Comparison of ENCODE assay signal across 8 mouse cellular contexts in the genomic region with DNA sequence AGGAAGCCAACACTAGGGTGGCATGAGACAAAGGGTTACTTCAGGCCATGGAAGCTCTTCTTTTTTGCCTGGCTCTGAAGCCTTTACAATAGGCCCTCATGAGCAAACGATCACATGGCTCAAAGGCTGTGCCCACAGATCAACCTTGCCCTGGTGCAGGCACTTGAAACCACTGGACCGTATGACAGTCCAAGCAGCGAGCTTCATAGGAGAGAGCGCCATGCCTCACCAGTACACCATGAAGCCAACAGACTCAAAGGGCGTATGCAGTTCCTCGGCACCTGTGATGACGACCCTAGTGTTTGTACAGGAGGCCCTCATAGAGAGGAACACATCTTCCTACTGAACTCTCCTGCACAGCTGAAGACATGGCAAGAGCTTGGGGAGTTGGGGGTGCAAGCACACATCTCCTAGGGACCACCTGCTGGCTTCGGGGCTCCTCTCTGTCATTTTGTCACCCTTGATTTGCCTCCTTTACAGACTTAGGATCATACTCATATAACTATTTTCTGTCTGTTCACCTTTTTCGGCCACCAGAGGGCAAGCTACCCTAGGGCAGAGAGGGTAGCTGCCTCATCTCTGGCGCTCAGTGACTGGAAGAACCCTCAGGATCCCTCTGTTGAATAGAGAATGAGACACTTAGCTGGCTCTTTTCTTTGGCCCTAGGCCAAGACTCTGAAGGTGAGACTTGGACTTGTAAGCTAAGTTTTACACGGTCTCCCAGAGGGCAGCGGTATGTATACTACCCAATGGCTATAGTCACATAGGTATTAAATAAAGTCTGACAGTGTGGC.
DNase-seq lines count a peak whose midpoint lies in the region; ATAC-seq and TF ChIP-seq lines count a peak whose summit lies in the region.

No protein-coding gene starts in this region.

- H3K9me3 ChIP-seq in E14TG2a.4 (ENCODE audit: low read length), result no peaks in the 10 kb centered on the region
- H3K9me3 ChIP-seq in heart, embryonic 14.5 days (ENCODE audit: control insufficient read depth, low read length), result no peaks in the 10 kb centered on the region
- H3K9me3 ChIP-seq in kidney, embryonic 15.5 days (replicated peaks), result no peaks in the 10 kb centered on the region

- peaks cover 10% of the 10 kb centered on the region; the same call in 1 of the 2 replicates for H3K4me1 ChIP-seq in E14TG2a.4 (replicated peaks; ENCODE audit: low read depth, low read length)
- H3K4me1 ChIP-seq in heart, embryonic 14.5 days (ENCODE audit: control insufficient read depth in 2 of 2, insufficient read depth in 2 of 2, low read length in 2 of 2), result no peaks in the 10 kb centered on the region; a peak in 1 of 4 replicates
- peaks cover 19% of the 10 kb centered on the region for H3K4me1 ChIP-seq in kidney, embryonic 15.5 days

- peak; percentile 64 for DNase-seq in adipocyte (ENCODE audit: low spot score)
- peak; percentile 73 for DNase-seq in embryo, embryonic 10.5 days (ENCODE audit: low spot score)
- peak; percentile 61 for DNase-seq in lung, postnatal 25 days (ENCODE audit: low spot score)
- DNase-seq in retina, embryonic 14.5 days (ENCODE audit: low spot score), result peak; percentile 73

- peak; percentile 36; the same call in 1 of the 2 replicates for TF ChIP-seq CTCF in E14TG2a.4 (conservative IDR thresholded peaks at IDR 0.05; ENCODE audit: low read length)

- H3K4me3 ChIP-seq in E14TG2a.4 (replicated peaks; ENCODE audit: low read length), result no peak overlapping the region
- no peak overlapping the region for H3K4me3 ChIP-seq in heart, embryonic 14.5 days (ENCODE audit: control insufficient read depth in 1 of 2, insufficient read depth in 1 of 2, low read depth in 1 of 2, low read length in 2 of 2)
- H3K4me3 ChIP-seq in kidney, embryonic 15.5 days (replicated peaks), result no peak overlapping the region

- no peak overlapping the region for H3K27ac ChIP-seq in heart, embryonic 14.5 days (replicated peaks in 1 of 2; ENCODE audit: control insufficient read depth in 1 of 2, insufficient read depth in 1 of 2, low read depth in 2 of 2, low read length in 2 of 2)
- no peak overlapping the region for H3K27ac ChIP-seq in kidney, embryonic 15.5 days

- H3K27me3 ChIP-seq in E14TG2a.4 (ENCODE audit: insufficient read depth, low read length), result peaks cover 4% of the 10 kb centered on the region; the same call in 1 of the 2 replicates
- no peaks in the 10 kb centered on the region for H3K27me3 ChIP-seq in heart, embryonic 14.5 days (ENCODE audit: control insufficient read depth, insufficient read depth, low read length)
- H3K27me3 ChIP-seq in kidney, embryonic 15.5 days, result no peaks in the 10 kb centered on the region

- 73% methylated on average over 12 of the region's 12 CpGs for WGBS in heart, embryonic 14.5 days
- WGBS in kidney, embryonic 15.5 days, result 67% methylated on average over 12 of the region's 12 CpGs

- ATAC-seq in heart, embryonic 14.5 days (ENCODE audit: insufficient number of reproducible peaks, insufficient read depth, low FRiP score, low read depth), result peak; percentile 35; the same call in 1 of the 2 replicates
- ATAC-seq in kidney, embryonic 15.5 days (replicated peaks; ENCODE audit: low FRiP score), result peak; percentile 66
- no peak for ATAC-seq in erythroblast, adult 5-6 weeks (replicated peaks; ENCODE audit: low FRiP score, poor library complexity, severe bottlenecking)

- no peak overlapping the region for H3K4me2 ChIP-seq in heart, embryonic 14.5 days (ENCODE audit: low read length)
- H3K4me2 ChIP-seq in kidney, embryonic 15.5 days, result no peak overlapping the region

- no peak overlapping the region for H3K9ac ChIP-seq in heart, embryonic 14.5 days (ENCODE audit: low read length)
- no peak overlapping the region for H3K9ac ChIP-seq in kidney, embryonic 15.5 days

- H3K36me3 ChIP-seq in E14TG2a.4 (ENCODE audit: insufficient read depth, low read length), result no peaks in the 10 kb centered on the region
- H3K36me3 ChIP-seq in heart, embryonic 14.5 days (ENCODE audit: control insufficient read depth, insufficient read depth, low read length), result peaks cover 100% of the 10 kb centered on the region
- H3K36me3 ChIP-seq in kidney, embryonic 15.5 days, result peaks cover 90% of the 10 kb centered on the region
